Mouse (Mus musculus) gastrocnemius, postnatal 10 days (tissue): ENCODE results near the gene Ltc4s. TPM values are rescaled to one million over a fixed set of nuclear protein-coding genes. Genes with fewer than 3 reads are reported as not detected.
A peak's percentile ranks its signal among the peaks of the same experiment; 100 is the strongest.

Experiments
- DNase-seq: peaks from one replicate; pipeline ENCODE4 v3.0.0; 2021; ENCODE audit warnings: mixed read lengths
- long read RNA-seq, 2 experiments: library from polyadenylated mRNA; stranded (forward); transcript quantifications; one replicate each; pipeline ENCODE4 v2.0.0; 2021
- total RNA-seq, 2 experiments: library from RNA; stranded (reverse); gene quantifications; 2 replicates each; pipeline ENCODE4 v1.2.3; 2021

The Ltc4s gene
- 1 to 10 TPM; 2.3 to 3.9 TPM for total RNA-seq
- long read RNA-seq, experiment 1, partial matches to known transcripts = 0 of 1 reads
- long read RNA-seq, experiment 1, other reads (novel, unspliced or antisense) = 0 of 1 reads
- long read RNA-seq, experiment 2, partial matches to known transcripts = 0 of 4 reads
- long read RNA-seq, experiment 2, other reads (novel, unspliced or antisense) = 0 of 4 reads

DNA sequence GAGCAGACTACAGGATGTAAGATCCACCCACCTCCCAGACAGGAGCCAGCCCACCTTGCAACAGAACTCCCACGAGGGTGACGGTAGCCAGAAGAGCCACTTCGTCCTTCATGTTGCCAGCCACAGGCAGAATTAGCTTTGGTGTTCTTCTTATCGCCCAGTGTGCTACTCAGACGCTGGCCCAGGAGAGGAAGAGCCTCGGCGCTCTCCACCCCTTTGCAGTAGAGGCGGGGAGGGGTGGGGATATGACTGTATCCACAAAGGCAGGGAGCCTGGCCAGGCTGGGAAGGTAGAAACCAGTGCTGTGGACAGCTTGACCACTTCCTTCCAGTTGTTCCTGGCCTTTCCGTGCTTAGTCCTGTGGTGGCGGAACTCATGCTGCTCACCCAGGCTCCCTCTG is at the start of gene Ltc4s:
Ltc4s (minus strand) TSS at position 293 of the 400 bp plus-strand sequence.
- no peak for DNase-seq

- DNase-seq = no peak
Measured at GRCm38 (mm10) chr11:50286428-50286827, 48.0 kb upstream of the Ltc4s start.

DNA sequence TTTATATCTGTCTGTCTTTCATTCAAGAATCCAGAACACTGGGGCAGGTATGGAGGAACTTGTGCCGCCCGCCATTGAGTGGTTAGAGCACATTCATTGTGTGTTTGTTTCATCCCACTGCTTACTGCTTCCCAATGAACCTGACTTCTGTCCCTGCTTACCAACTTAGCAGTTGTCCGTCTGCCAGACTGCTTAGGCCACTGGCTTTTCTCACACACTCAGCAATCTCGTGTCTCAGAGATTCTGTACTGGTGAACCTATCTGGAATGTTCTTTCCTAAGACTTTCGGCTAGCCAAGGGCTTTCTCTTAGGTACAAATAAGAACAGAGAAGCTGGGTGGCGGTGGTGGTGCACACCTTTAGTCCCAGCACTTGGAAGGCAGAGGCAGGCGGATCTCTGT is 47.3 kb upstream of the Ltc4s start:
- no peak for DNase-seq

GRCm38 (mm10) chr11:50285263-50285662 is 46.8 kb upstream of the Ltc4s start:
- no peak for DNase-seq

DNA sequence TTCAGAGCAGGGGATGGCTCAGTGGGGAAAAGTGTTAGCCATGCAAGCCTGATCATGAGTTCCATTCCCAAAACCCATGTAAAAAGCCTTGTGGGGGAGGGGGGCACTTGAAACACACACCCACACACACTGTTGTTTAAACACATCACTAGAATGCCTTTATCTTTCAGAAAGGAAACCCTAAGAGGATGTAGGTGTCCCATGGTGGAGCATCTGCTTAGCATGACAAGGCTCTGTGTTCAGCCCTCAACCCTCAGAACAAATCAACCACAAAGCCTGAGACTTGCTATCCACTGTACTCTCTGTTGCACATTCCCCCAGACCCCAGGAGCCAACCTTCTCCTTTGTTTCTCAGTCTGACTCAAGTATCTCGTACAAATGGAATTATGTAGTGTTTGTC is 41.6 kb upstream of the Ltc4s start:
- DNase-seq = no peak

DNA sequence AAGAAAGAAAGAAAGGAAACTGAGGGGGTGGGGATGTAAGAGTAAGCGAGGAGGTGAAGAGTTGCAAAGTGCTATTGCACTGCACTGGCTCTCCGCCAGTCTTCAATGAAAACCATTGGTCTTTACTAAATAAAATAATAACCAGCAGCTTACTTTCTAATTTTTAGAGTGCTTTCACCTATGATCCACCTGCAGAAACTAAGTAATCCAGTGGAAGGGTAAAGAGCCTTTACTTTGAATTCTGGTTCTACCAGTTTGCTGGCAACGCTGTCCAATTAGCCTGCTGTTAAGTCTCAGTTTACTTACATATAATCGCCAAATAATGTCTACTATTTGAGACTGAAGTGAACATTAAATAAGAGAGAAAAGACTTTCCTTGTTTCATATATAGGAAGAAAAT is 40.6 kb upstream of the Ltc4s start:
- DNase-seq = no peak

DNA sequence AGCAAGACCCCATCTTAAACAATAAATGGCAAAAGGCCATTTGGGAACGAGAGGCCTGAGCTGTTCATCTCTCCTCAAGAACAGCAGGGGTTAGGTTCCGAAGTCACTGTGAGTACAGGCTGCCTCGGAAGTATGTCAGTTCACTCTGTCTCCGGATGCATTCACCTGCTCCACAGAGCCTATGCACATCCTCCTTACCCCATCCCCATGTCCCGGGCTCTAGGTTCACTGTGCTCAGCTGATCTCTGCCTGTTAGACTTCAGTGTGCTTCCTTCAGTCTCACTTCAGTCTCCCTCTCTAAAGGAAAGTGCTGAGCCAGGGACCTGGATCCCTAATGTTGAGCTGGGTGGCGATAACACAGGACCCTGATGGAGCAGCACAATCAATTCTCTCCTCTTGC is 39.3 kb upstream of the Ltc4s start:
- DNase-seq = no peak

DNA sequence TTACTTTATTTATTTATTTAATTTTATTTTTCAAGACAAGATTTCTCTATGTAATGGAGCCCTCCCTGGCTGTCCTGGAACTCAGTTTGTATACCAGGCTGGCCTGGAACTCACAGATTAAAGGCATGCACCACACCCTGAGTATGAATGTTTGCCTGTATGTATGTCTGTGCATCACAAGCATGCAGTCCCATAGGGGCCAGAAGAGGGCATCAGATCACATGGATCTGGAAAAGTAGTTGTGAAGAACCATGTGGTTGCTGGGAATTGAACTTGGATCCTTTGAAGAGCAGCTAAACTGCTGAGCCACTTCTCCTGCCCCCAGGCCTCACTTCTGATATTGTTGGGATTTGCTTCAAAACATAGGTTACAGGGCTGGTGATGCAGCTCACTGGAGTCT is 38.6 kb upstream of the Ltc4s start:
- no peak for DNase-seq

DNA sequence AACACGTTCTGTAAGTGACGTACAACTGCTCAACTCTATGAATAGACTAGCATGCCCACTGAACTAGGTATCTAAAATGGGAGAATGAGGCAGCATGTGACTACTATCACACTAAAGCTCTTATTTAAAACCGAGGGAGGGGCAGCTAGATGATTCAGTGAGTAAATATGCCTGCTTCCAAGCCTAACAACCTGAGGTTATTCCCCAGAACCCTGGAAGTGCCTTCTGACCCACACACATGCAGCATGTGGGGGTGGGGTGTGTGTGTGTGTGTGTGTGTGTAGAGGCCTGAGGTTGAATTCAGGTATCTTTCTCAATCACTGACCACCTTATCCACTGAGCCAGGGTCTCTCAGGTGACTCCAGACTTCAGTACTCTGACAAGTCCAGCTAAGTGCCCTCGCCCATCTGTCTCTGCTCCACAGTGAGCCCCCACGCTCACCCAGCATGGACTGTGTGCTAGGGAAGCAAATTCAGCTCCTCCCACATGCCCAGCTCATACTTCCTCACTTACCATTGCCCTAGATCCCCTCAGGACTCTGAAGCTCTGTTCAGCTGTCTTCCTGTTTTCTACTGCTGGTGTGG is 37.2 kb upstream of the Ltc4s start:
- no peak for DNase-seq

GRCm38 (mm10) chr11:50275077-50275476 is 36.7 kb upstream of the Ltc4s start:
- DNase-seq = no peak

DNA sequence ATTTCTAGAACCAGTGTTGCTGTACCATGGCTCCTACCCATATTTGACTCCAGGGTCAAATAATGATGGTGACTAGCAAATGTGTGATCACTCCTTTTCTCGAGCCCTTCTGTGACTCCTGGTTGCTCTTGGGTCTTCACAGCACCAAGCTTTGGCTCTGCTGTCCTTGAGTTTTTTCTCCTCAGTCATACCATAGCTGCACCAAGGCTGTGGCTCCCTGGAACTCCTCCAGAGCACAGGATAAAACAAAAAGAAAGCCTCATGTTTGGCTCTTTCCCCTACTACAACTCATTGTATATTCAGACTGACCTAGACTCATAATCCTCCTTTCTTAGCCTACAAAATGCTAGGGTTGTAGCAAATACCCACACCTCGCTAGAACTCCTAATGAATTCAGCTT is 34.4 kb upstream of the Ltc4s start:
- DNase-seq = no peak

DNA sequence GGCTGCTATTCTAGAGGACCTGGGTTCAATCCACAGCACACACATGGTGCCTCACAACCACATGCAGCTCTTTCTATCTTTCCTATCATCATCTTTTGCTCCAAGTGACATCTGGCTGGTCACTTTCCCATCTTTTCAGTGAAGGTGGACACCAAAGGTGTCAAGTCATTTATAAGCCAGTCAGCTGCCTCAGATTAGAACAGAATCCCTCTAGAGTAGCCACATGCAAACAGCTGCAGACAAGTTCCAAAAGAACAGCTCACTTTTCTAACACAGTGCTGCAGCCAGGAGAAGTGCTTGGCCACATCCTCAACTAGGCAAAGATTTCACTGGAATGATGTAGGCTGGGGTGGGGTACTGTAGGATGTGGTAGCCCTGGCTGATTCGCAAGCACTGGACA is 31.5 kb upstream of the Ltc4s start:
- DNase-seq = no peak

- DNase-seq = no peak
Measured at GRCm38 (mm10) chr11:50269163-50269562, 30.7 kb upstream of the Ltc4s start.

DNA sequence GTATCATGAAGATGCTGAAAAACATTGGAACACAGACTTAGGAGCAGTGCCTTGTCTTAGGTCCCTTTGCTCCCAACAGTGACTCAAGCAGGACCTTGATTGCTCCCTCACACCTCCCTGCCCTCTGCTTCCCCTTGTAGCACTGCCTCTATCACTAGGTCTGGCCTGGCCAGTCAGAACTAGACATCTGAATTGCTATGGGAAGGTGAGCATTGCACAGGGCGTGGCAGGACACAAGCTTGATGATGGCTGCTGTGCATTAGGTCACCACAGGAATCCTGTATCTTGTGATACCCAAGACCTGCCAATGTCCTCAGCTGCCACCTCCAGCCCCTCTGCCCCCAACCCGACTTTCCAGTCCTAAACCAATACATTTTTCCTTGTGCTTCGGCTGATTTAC is 28.6 kb upstream of the Ltc4s start:
- no peak for DNase-seq

DNA sequence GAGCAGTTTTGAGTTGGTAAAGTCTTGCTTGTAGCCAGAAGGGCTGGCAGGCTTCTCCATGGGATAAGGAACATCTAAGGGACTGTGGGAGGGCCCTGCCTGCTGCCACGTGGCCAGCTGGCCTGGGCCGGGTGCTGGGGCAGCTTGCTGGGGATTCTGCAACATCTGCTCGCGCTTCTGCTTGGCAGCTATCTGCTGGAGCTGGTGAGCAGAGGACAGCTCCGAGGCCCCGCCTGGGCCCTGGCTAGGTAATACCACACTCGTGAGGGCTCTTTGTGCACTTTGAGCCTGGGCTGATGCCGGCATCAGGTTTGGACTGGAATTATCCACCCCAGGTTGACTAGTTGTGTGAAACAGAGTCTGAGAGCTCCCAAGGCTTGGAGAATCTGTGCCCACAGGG is 27.5 kb upstream of the Ltc4s start:
- DNase-seq = peak; percentile 34

- no peak for DNase-seq
Measured at GRCm38 (mm10) chr11:50263198-50263597, 24.8 kb upstream of the Ltc4s start.

DNA sequence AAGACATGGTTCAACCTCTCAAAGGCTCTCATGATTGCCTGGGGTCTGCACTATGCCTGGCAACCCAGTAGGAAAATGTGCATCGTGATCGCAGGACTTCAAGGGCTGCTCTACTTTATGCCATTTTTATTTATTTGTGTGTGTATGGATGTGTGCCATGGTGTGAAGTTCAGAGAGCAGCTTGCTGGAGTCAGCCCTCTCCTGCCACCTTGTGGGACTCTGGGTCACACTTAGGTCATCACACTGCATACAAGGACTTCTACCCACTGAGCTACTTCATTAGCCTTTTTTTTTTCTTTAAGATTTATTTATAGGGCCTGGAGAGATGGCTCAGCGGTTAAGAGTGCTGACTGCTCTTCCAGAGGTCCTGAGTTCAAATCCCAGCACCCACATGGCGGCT is 23.6 kb upstream of the Ltc4s start:
- DNase-seq = no peak

- no peak for DNase-seq
Measured at GRCm38 (mm10) chr11:50258310-50258709, 19.9 kb upstream of the Ltc4s start.

GRCm38 (mm10) chr11:50256615-50257014 is 18.2 kb upstream of the Ltc4s start:
- no peak for DNase-seq

- no peak for DNase-seq
Measured at GRCm38 (mm10) chr11:50254010-50254580, 15.7 kb upstream of the Ltc4s start.

GRCm38 (mm10) chr11:50253393-50253792 is 15.0 kb upstream of the Ltc4s start:
- no peak for DNase-seq

GRCm38 (mm10) chr11:50252684-50253265 is 14.4 kb upstream of the Ltc4s start:
- no peak for DNase-seq

- no peak for DNase-seq
Measured at GRCm38 (mm10) chr11:50252166-50252565, 13.8 kb upstream of the Ltc4s start.
